8 mouse cellular contexts compared by ENCODE assay signal in the genomic region with DNA sequence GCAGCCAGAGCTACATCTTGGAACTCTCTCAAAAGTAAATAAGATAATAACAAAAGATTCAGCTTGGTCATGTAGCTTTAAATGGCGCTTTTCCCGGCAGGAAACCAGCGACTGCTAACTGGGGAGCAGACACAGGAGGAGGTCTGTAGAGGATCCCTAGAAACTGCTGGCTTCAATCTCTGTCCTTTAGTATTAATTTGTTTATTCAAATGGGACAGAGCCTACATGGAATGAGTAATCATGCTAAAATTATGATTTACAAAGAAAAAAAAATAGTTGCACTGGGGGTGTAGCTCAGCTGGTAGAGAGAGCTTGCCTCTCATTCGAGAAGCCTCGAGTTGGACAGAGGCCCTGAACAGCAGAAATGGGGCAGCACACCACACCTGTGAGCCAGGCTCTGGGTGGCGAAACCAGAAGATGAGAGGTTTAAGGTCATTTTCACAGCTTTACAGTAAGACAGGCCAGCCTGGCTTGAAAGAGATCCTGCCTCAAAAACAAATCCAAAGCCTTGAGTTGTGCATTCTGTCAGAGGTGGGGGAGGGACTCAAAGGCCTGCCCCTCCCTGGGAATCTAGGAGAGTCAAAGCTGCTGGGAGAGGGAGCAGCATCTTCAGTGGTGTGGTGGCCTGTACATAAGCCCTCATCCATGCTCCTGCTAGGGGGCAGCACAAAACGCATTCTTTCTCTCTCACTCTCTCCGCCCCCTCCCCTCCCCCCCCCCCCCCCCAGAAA. TPM values are rescaled to one million over a fixed set of nuclear protein-coding genes. Genes with fewer than 3 reads are reported as not detected.
DNase-seq lines count a peak whose midpoint lies in the region; ATAC-seq and TF ChIP-seq lines count a peak whose summit lies in the region.

No protein-coding gene starts in this region.

- TF ChIP-seq EP300 in heart, postnatal 0 days (IDR thresholded peaks at IDR 0.05; ENCODE audit: low read depth) = no peak
- TF ChIP-seq EP300 in lung, postnatal 0 days (IDR thresholded peaks at IDR 0.05) = no peak

- peak overlapping the region; percentile 58 for H3K27ac ChIP-seq in heart, postnatal 0 days (ENCODE audit: low read depth)
- H3K27ac ChIP-seq in lung, postnatal 0 days (ENCODE audit: low read length) = peak overlapping the region; percentile 66

- H3K4me3 ChIP-seq in heart, postnatal 0 days (ENCODE audit: low read depth, low read length) = no peak overlapping the region
- no peak overlapping the region for H3K4me3 ChIP-seq in lung, postnatal 0 days (ENCODE audit: low read depth, low read length)

- H3K9ac ChIP-seq in heart, postnatal 0 days (replicated peaks; ENCODE audit: low read depth, low read length) = no peak overlapping the region
- H3K9ac ChIP-seq in lung, postnatal 0 days (replicated peaks; ENCODE audit: low read depth) = no peak overlapping the region

- peak; percentile 36 to 54 for DNase-seq in left cerebral cortex, adult 18-20 months (ENCODE audit: low spot score in 2 of 2)
- DNase-seq in left cerebral cortex, adult 11 months (ENCODE audit: low spot score) = no peak
- peak; percentile 36 for DNase-seq in cerebellum, adult 8-10 months
- no peak for DNase-seq in heart, postnatal 0 days (ENCODE audit: low spot score)
- peak; percentile 72 for DNase-seq in lung, postnatal 0 days (ENCODE audit: low spot score)
- no peak for DNase-seq in ovary, postnatal 10 days (ENCODE audit: low spot score)
- DNase-seq in adrenal gland, adult 18-20 months (ENCODE audit: low spot score in 2 of 2) = no peak

- no peak overlapping the region for H3K4me2 ChIP-seq in heart, postnatal 0 days (ENCODE audit: low read depth, low read length)
- no peak overlapping the region for H3K4me2 ChIP-seq in lung, postnatal 0 days (replicated peaks; ENCODE audit: low read depth, low read length)

- ATAC-seq in heart, postnatal 0 days (ENCODE audit: insufficient read depth, low read depth) = no peak
- no peak for ATAC-seq in lung, postnatal 0 days
- ATAC-seq in monocyte, adult 5-6 weeks (replicated peaks; ENCODE audit: insufficient number of reproducible peaks, low FRiP score, low TSS enrichment, poor library complexity, severe bottlenecking) = no peak

- H3K27me3 ChIP-seq in heart, postnatal 0 days (ENCODE audit: control insufficient read depth, insufficient read depth, low read length) = no peaks in the 10 kb centered on the region
- H3K27me3 ChIP-seq in lung, postnatal 0 days (replicated peaks; ENCODE audit: insufficient read depth, low read length) = no peaks in the 10 kb centered on the region

- WGBS in heart, postnatal 0 days = 48% methylated on average over 8 of the region's 8 CpGs
- WGBS in lung, postnatal 0 days = 35% methylated on average over 8 of the region's 8 CpGs

- H3K9me3 ChIP-seq in heart, postnatal 0 days (replicated peaks; ENCODE audit: control insufficient read depth, low read length) = peaks cover 3% of the 10 kb centered on the region; the same call in 1 of the 2 replicates
- H3K9me3 ChIP-seq in lung, postnatal 0 days (ENCODE audit: low read length) = no peaks in the 10 kb centered on the region

- TF ChIP-seq CTCF in heart, postnatal 0 days (IDR thresholded peaks at IDR 0.05; ENCODE audit: low read depth) = no peak
- TF ChIP-seq CTCF in lung, postnatal 0 days (IDR thresholded peaks at IDR 0.05) = peak; percentile 42; the same call in 1 of the 2 replicates

- peaks cover 10% of the 10 kb centered on the region for H3K4me1 ChIP-seq in heart, postnatal 0 days (ENCODE audit: control insufficient read depth, insufficient read depth)
- H3K4me1 ChIP-seq in lung, postnatal 0 days (ENCODE audit: insufficient read depth, low read depth, low read length) = no peaks in the 10 kb centered on the region

- peaks cover 46% of the 10 kb centered on the region for H3K36me3 ChIP-seq in heart, postnatal 0 days (replicated peaks; ENCODE audit: control insufficient read depth, insufficient read depth, low read length)
- peaks cover 28% of the 10 kb centered on the region for H3K36me3 ChIP-seq in lung, postnatal 0 days (ENCODE audit: insufficient read depth, low read length)

RNA-seq across cellular contexts. Expression of a gene that starts 3.8 kb away (rescaled TPM):
- 10 to 100 TPM; 78.1 to 79.2 TPM for total RNA-seq in left cerebral cortex, adult 18-20 months (2021)
- total RNA-seq in heart, postnatal 0 days (2014; rRNA removed; ENCODE audit: low replicate concordance) = 21.3 and 30.0 TPM in 2 replicates
- 11.9 and 13.1 TPM in 2 replicates for polyA plus RNA-seq in heart, postnatal 0 days (2015; fragmentation: Nextera tagmentation; extraction: Ambion mirVana)
- polyA plus RNA-seq in lung, postnatal 0 days (2015; fragmentation: Nextera tagmentation; extraction: Ambion mirVana) = 14.6 and 19.2 TPM in 2 replicates
- 10 to 100 TPM; 79.1 to 88.7 TPM for total RNA-seq in adrenal gland, adult 18-20 months (2021)
- 100 to 162 TPM (median 112 TPM) in 3 replicates for total RNA-seq in monocyte, adult 5-6 weeks (2017)

RNA-seq across cellular contexts. Expression of a gene that starts 15.2 kb away (rescaled TPM):
- total RNA-seq in left cerebral cortex, adult 18-20 months (2021) = 10 to 100 TPM; 56.0 to 57.9 TPM
- 10.6 and 23.2 TPM in 2 replicates for total RNA-seq in heart, postnatal 0 days (2014; rRNA removed; ENCODE audit: low replicate concordance)
- polyA plus RNA-seq in heart, postnatal 0 days (2015; fragmentation: Nextera tagmentation; extraction: Ambion mirVana) = 51.8 and 54.5 TPM in 2 replicates
- polyA plus RNA-seq in lung, postnatal 0 days (2015; fragmentation: Nextera tagmentation; extraction: Ambion mirVana) = 63.1 and 65.7 TPM in 2 replicates
- total RNA-seq in adrenal gland, adult 18-20 months (2021) = 10 to 100 TPM; 74.1 to 77.2 TPM
- total RNA-seq in monocyte, adult 5-6 weeks (2017) = 52.4 to 63.3 TPM (median 53.1 TPM) in 3 replicates

RNA-seq across cellular contexts. Expression of a gene that starts 33.8 kb away (rescaled TPM):
- 10 to 100 TPM; 24.9 to 26.9 TPM for total RNA-seq in left cerebral cortex, adult 18-20 months (2021)
- 30.0 and 66.2 TPM in 2 replicates for total RNA-seq in heart, postnatal 0 days (2014; rRNA removed; ENCODE audit: low replicate concordance)
- 10.4 and 11.3 TPM in 2 replicates for polyA plus RNA-seq in heart, postnatal 0 days (2015; fragmentation: Nextera tagmentation; extraction: Ambion mirVana)
- 8.7 and 9.5 TPM in 2 replicates for polyA plus RNA-seq in lung, postnatal 0 days (2015; fragmentation: Nextera tagmentation; extraction: Ambion mirVana)
- 10 to 100 TPM; 20.6 to 29.5 TPM for total RNA-seq in adrenal gland, adult 18-20 months (2021)
- 4.3 to 9.9 TPM (median 9.6 TPM) in 3 replicates for total RNA-seq in monocyte, adult 5-6 weeks (2017)

Comparison
In these comparisons a context has a peak if more than half of its experiments do, and no peak if none do; other contexts are left out.
1. DNase-seq: peak in left cerebral cortex, adult 18-20 months (2 of 2), cerebellum, adult 8-10 months (single experiment) and lung, postnatal 0 days (single experiment); none in left cerebral cortex, adult 11 months (single experiment), heart, postnatal 0 days (single experiment), ovary, postnatal 10 days (single experiment) and adrenal gland, adult 18-20 months (0 of 2).